Mouse (Mus musculus) urinary bladder, postnatal 10 days (tissue): Measurements from ENCODE around the gene Olfr987.
"Not testable (repeated sequence)": the region's sequence is repeated elsewhere in the genome, so short reads cannot be mapped to it uniquely, and the experiment has no call there.

Source experiments
- DNase-seq: peaks from one replicate; pipeline ENCODE4 v3.0.0; 2022; ENCODE audit warnings: low spot score

The Olfr987 gene

GRCm38 (mm10) chr2:85339215-85339614 is at the start of gene Olfr987:
Gene Olfr987, minus strand, starts transcription at chr2:85339315.
- not testable (repeated sequence) for DNase-seq

DNA sequence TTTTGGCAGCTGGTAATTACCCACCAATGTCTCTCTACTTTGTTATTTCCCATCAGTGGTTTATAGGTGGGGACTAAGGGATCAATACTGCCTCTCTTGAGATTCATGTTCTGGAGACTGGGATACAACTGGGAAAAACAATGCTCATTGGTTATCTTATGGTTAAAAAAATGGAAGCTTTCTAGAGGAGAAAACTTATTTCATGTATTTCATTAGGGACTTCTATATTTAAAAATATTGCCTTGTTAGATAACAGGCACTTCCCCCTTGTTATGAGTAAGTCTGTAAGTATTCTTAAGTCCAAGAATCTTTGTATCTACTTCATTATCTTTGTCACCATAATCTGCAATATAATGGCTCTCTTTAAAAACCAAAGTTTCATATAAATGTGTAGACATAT is 24.0 kb upstream of the Olfr987 start, which contains the start of gene Olfr988:
Gene Olfr988, minus strand, starts transcription at position 101 of the 400 bp plus-strand sequence.
- DNase-seq: not testable (repeated sequence)

GRCm38 (mm10) chr2:85339972-85340371 is 857 bp upstream of the Olfr987 start:
- no peak for DNase-seq

GRCm38 (mm10) chr2:85319106-85319505 is 20.0 kb downstream of the Olfr987 start:
- no peak for DNase-seq

- DNase-seq: no peak
These were observed 53.7 kb downstream of the Olfr987 start for GRCm38 (mm10) chr2:85285406-85285805.

DNA sequence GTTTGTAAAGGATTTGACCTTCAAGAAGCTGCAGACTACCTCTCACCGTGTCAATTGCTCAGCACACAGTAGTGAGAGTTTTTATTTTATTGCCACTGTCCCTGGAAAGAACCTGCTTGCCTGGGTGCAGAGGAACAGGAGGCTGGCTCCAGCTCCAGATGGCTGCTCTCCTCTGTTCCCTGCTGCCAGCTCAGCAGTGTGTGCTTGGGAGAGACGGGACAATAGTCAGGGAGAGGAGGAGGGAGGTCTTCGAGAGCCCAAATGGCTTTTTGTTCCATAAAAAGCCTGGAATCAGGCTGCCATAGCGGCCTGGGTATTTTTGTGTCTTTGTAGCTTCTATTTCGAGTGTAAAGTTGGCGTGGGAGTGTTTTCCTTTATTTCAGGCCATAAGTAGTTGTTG is 54.5 kb downstream of the Olfr987 start:
- no peak for DNase-seq

DNA sequence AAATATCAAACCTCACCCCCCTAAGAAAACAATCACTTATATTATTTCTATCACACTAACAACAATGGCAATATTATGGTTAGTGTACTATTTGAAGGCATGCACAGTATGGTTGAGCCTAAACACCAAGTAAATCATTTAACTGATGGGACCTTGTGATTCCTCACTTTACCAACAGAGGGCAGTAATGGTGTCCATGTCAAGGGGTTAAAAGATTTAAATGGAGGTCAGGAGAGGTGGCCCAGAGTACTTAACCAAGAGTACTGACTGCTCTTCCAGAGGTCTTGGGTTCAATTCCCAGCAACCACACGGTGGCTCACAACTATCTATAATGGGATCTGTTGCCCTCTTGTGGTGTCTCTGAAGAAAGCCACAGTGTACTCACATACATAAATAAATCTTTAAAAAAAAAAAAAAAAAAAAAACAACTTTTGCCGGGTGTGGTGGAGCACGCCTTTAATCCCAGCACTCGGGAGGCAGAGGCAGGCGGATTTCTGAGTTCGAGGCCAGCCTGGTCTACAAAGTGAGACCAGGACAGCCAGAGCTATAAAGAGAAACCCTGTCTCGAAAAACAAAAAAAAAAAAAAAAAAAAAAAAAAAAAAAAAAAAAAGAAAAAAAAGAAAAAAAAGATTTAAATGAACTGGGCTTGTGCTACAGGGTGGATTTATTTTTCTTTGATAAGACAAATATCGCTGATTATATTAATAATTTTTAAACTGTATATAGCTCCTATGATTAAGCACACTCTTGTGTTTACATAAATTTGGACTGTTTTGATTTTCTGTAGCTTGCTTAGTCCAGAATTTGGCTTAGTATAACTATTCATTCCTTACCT is 55.3 kb downstream of the Olfr987 start:
- no peak for DNase-seq

DNA sequence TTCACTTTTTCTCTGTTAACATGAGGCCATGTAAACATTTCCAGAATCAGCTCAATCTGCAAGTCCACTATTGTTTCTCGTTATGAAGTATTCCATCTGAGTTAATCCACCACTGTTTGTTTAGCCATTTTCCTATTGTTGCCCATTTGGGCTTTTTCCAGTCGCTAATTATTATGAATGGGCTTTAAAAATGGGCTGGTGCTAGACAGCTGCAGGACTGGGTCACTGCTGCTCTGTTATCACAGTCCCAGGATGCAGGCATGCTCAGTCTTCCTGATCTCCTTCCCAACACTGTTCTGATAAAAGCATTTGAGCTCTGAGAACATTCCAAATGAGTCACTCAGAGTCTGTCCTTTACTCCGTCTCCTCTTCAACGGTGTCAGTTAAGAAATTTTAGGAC is 58.1 kb downstream of the Olfr987 start:
- DNase-seq: no peak
